Mouse (Mus musculus) neural tube, embryonic 13.5 days (tissue): ENCODE measurements around the gene Zfp143. TPM values are rescaled to one million over a fixed set of nuclear protein-coding genes. Genes with fewer than 3 reads are reported as not detected.
"Not testable (repeated sequence)": the region's sequence is repeated elsewhere in the genome, so short reads cannot be mapped to it uniquely, and the experiment has no call there.

Experiments used
- ATAC-seq: fragments of 200-750 bp; cut with Nextera tagmentation; 2 replicates; pipeline ENCODE4 v1.8.0; 2017; ENCODE audit warnings: low read depth, mild to moderate bottlenecking, moderate TSS enrichment, moderate library complexity
- H3K27ac ChIP-seq: fragments of 300-500 bp; sonication (generic); replicated peaks from 2 replicates; pipeline ENCODE4 v1.5.1; 2015; ENCODE audit warnings: moderate library complexity, mild to moderate bottlenecking, inconsistent platforms
- H3K27me3 ChIP-seq: fragments of 300-500 bp; sonication (generic); 2 replicates; pipeline ENCODE4 v1.6.1; 2015; ENCODE audit warnings: mild to moderate bottlenecking, inconsistent platforms
- H3K36me3 ChIP-seq: fragments of 300-500 bp; sonication (generic); 2 replicates; pipeline ENCODE4 v1.6.1; 2015; ENCODE audit warnings: mild to moderate bottlenecking, inconsistent platforms
- H3K4me1 ChIP-seq: fragments of 300-500 bp; sonication (generic); replicated peaks from 2 replicates; pipeline ENCODE4 v1.6.1; 2015; ENCODE audit warnings: inconsistent platforms
- H3K4me2 ChIP-seq: fragments of 300-500 bp; sonication (generic); 2 replicates; pipeline ENCODE4 v1.6.1; 2015; ENCODE audit warnings: inconsistent platforms, mild to moderate bottlenecking, moderate library complexity
- H3K4me3 ChIP-seq: fragments of 300-500 bp; sonication (generic); 2 replicates; pipeline ENCODE4 v1.5.1; 2015; ENCODE audit warnings: mild to moderate bottlenecking, inconsistent platforms
- H3K9ac ChIP-seq: fragments of 300-500 bp; sonication (generic); 2 replicates; pipeline ENCODE4 v1.6.1; 2015; ENCODE audit warnings: moderate library complexity, mild to moderate bottlenecking, inconsistent platforms
- H3K9me3 ChIP-seq: fragments of 300-500 bp; sonication (generic); 2 replicates; pipeline ENCODE4 v1.6.1; 2016; ENCODE audit warnings: inconsistent platforms
- WGBS: fragments of 180-500 bp; shearing (Covaris S2); methylation state at CpG from one replicate; pipeline ENCODE4 v1.1.7; 2015; 5-methylcytosine and 5-hydroxymethylcytosine counted together
- polyA plus RNA-seq: library from polyadenylated mRNA; unstranded; fragments of >200 nt; fragmentation: Nextera tagmentation; extraction: Ambion mirVana; gene quantifications from 2 replicates; pipeline ENCODE4 v1.2.1, GENCODE M21; 2015

Gene Zfp143
- polyA plus RNA-seq, 1 experiment from 2014 or later = 19.3 TPM

DNA sequence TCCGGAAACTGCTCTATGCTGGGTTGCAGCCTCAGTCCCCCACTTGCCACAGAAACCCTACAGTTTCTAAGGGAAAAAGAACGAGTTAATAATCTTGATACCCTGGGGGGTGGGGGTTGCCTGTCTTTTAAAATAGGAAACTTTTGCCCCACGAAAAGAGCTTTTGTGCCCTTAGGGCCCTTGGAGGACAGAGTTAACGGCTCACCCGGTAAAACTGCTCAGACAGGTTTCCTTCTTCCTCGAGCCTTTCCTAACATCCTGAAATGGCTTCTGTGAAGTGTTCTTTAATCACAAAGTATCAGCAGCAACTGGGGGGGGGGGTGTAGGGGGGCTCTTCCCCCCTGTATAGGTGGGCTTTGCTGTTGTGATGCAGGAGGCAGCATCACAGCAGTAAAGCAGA is 39.8 kb downstream of the Zfp143 start:
- H3K4me2 ChIP-seq = no peak overlapping the region
- H3K36me3 ChIP-seq = peaks cover 14% of the 10 kb centered on the region
- H3K27ac ChIP-seq = no peak overlapping the region
- H3K27me3 ChIP-seq = no peaks in the 10 kb centered on the region
- no peak overlapping the region for H3K9ac ChIP-seq
- H3K4me3 ChIP-seq = no peak overlapping the region
- H3K9me3 ChIP-seq = no peaks in the 10 kb centered on the region
- WGBS = 56% methylated on average over 6 of the region's 6 CpGs
- no peaks in the 10 kb centered on the region for H3K4me1 ChIP-seq
- no peak for ATAC-seq

DNA sequence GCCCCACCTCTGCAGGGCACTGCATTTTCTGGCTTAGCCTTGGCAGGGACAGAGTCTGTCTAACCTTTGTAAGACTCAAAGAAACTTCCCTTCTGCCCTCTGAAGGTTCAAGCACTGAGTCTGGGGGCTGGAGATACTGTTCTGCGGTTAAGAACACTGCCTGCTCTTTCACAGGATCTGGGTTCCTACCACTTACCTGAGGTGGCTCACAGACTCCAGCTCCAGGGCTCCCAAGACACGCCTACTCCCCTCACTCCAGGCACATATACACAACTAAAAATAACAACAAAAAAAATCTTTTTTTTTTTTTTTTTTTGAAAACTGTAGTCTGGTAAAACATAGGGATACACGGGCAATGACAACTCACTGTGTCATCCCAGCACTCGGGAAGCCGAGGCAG is 40.2 kb downstream of the Zfp143 start:
- no peak overlapping the region for H3K27ac ChIP-seq
- ATAC-seq = no peak
- H3K4me3 ChIP-seq = no peak overlapping the region
- peaks cover 10% of the 10 kb centered on the region for H3K36me3 ChIP-seq
- 80% methylated on average over 5 of the region's 5 CpGs for WGBS
- H3K4me1 ChIP-seq = no peaks in the 10 kb centered on the region
- H3K27me3 ChIP-seq = no peaks in the 10 kb centered on the region
- no peaks in the 10 kb centered on the region for H3K9me3 ChIP-seq
- H3K4me2 ChIP-seq = no peak overlapping the region
- H3K9ac ChIP-seq = no peak overlapping the region

DNA sequence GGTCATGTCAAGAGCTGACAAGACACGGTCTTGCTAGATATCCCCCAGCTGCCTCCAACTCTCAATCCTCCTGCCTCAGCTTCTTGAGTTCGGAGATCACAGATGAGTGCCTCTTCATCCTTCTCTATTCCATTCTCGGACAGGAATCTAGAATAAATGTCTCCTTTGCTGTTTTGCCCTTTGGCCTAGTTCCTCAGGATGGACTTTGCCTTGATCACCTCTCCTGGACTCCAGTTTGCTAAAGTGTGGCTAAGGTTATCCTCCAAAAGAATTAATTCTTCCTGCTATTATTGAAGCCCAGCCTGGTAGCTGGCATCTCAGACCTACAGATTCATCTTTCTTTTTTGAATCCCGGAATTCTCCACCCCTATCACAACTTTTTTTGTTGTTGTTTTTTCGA is 44.0 kb downstream of the Zfp143 start:
- no peaks in the 10 kb centered on the region for H3K9me3 ChIP-seq
- ATAC-seq = no peak

DNA sequence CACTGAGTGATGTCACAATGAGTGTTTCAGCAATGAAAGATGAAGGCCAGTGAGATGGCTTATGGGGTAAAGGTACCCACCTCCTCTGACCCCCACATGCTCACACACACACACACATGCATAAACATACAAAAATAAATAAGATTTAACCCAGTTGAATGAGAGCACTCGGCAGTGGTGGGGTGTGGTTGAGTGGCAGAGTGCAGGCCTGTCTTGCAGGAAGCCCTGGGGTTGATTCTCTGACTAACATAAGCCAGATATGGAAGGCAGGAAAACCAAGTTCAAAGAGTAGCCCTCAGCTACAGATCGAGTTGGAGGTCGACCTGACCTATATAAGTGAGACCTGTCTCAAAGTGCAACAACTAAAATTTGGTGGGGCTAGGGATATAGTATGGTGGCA is 45.6 kb downstream of the Zfp143 start:
- no peaks in the 10 kb centered on the region for H3K36me3 ChIP-seq
- H3K9me3 ChIP-seq = no peaks in the 10 kb centered on the region
- no peak overlapping the region for H3K9ac ChIP-seq
- WGBS = 89% methylated on average over 3 of the region's 3 CpGs
- H3K4me2 ChIP-seq = no peak overlapping the region
- no peaks in the 10 kb centered on the region for H3K27me3 ChIP-seq
- no peak for ATAC-seq
- H3K4me1 ChIP-seq = peaks cover 11% of the 10 kb centered on the region; the same call in 1 of the 2 replicates
- H3K4me3 ChIP-seq = no peak overlapping the region
- H3K27ac ChIP-seq = no peak overlapping the region

More for the DNA sequence above, 44.0 kb downstream of the Zfp143 start:
- Histone ChIP-seq H3K27me3 (no peaks in the 10 kb centered on the region), H3K36me3 (no peaks in the 10 kb centered on the region), H3K4me2 (no peak overlapping the region), H3K4me3 (no peak overlapping the region), H3K27ac (no peak overlapping the region), H3K4me1 (peaks cover 9% of the 10 kb centered on the region; the same call in 1 of the 2 replicates), H3K9ac (no peak overlapping the region)
- 91% methylated on average over 5 of the region's 5 CpGs for WGBS

DNA sequence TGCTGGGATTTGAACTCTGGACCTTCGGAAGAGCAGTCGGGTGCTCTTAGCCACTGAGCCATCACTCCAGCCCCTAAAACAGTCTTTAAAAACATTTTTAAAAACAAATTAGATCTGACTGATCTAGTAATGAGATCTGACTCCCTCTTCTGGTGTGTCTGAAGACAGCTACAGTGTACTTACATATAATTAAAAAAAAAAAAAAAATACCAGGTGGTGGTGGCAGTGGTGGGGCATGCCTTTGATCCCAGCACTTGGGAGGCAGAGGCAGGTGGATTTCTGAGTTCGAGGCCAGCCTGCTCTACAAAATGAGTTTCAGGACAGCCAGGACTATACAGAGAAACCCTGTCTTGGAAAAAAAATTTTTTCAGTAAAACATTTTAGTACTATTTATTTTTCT is 47.5 kb downstream of the Zfp143 start:
- ATAC-seq, H3K4me3 ChIP-seq, H3K9ac ChIP-seq, H3K27me3 ChIP-seq, H3K36me3 ChIP-seq, H3K4me2 ChIP-seq, H3K27ac ChIP-seq, H3K9me3 ChIP-seq: not testable (repeated sequence)
- peaks cover 11% of the 10 kb centered on the region; the same call in 1 of the 2 replicates for H3K4me1 ChIP-seq
- WGBS = 93% methylated on average over 3 of the region's 3 CpGs

DNA sequence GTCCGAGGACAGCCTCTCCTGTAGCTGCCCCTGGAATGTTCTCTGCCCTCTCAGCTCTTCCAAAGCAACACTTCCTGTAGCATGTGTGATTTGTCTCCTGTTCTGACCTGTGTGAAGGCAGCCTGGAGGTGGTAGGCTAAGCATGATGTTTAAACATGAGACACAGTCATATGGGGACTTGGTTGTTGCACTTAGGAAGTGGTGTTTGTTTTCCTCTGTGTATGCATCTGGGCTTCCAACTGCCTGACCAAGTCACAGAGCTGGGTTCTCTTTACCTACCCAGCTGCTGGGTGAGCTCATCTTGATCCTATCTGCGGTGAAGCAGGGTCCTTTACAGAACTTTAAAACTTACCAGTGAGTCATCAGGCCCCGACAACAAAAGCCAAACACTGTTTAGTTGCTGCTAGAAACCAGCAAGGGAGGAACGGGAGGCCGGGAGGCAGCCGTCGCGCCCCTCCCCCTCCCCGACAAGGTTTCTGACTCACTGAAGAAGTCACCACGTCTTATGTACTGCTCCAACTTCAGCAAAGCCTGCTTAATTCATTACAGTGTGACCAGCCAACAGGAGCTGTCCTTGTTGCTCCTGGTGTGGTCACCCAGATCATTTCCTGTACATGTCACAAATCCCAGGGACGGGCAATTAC is 48.1 kb downstream of the Zfp143 start:
- ATAC-seq = no peak
- peaks cover 11% of the 10 kb centered on the region; the same call in 1 of the 2 replicates for H3K4me1 ChIP-seq
- H3K4me2 ChIP-seq = peak overlapping the region; percentile 33; the same call in 1 of the 2 replicates
- no peaks in the 10 kb centered on the region for H3K27me3 ChIP-seq
- H3K36me3 ChIP-seq = no peaks in the 10 kb centered on the region
- no peak overlapping the region for H3K4me3 ChIP-seq
- 24% methylated on average over 11 of the region's 11 CpGs for WGBS
- H3K27ac ChIP-seq = no peak overlapping the region
- no peaks in the 10 kb centered on the region for H3K9me3 ChIP-seq
- no peak overlapping the region; the same call in 1 of the 2 replicates for H3K9ac ChIP-seq

DNA sequence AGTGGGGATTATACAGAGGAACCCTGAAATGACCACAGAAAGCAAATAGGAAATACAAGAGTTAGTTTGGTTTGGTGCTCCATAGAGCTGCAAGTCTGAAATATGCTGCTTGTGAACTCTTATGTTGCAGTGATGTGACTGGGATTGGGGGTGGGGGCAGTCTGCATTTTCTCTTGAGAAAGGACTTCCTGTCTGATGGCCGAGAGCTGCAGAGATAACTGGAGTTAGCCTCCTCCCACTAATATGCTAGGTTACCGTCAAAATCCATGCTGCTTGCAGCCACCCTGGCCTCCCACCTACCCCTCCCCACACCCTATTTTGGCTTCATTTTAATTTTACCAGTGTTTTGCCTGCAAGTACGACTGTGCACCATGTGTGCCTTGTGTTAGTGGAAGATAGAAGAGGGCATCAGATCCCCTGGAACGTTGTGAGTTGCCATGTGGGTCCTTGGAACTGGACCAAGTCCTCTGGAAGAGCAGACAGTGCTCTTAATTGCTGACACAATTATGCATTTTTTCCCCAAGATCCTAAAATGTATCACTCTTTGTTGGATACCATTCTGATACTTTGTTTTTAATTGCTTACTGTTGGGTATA is 49.1 kb downstream of the Zfp143 start:
- peaks cover 11% of the 10 kb centered on the region; the same call in 1 of the 2 replicates for H3K4me1 ChIP-seq
- ATAC-seq = no peak
- 46% methylated on average over 4 of the region's 4 CpGs for WGBS

DNA sequence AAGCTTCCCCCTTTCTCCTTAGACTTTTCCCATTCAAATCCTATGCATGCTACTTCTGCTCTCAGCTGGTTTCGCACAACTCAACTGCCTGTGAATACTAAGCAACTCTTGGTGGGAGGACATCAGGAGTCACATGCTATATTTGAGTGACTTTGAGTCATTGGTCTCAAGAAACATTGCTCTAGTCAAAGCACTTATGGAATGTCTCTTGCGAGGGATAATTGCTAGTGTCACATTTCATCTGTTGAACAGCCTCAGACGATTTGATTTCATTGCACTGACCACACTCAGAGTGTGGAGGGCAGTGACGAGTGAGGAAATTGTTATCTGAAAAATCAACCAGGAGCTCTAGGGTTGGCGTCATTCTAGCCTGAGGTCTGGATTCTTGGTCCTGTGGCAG is 53.7 kb downstream of the Zfp143 start:
- Histone ChIP-seq H3K9me3 (no peaks in the 10 kb centered on the region), H3K9ac (no peak overlapping the region), H3K4me3 (no peak overlapping the region), H3K4me1 (0 out of 2 replicates have a peak, but pooled peaks cover 3% of the 10 kb centered on the region), H3K27ac (no peak overlapping the region), H3K4me2 (no peak overlapping the region), H3K27me3 (no peaks in the 10 kb centered on the region), H3K36me3 (no peaks in the 10 kb centered on the region)
- whole genome bisulfite sequencing = 72% methylated on average over 5 of the region's 5 CpGs
- ATAC-seq = no peak

More for the DNA sequence above, 49.1 kb downstream of the Zfp143 start:
- Histone ChIP-seq H3K36me3 (no peaks in the 10 kb centered on the region), H3K27me3 (no peaks in the 10 kb centered on the region), H3K27ac (no peak overlapping the region), H3K9ac (no peak overlapping the region), H3K4me2 (no peak overlapping the region), H3K9me3 (no peaks in the 10 kb centered on the region), H3K4me3 (no peak overlapping the region)

DNA sequence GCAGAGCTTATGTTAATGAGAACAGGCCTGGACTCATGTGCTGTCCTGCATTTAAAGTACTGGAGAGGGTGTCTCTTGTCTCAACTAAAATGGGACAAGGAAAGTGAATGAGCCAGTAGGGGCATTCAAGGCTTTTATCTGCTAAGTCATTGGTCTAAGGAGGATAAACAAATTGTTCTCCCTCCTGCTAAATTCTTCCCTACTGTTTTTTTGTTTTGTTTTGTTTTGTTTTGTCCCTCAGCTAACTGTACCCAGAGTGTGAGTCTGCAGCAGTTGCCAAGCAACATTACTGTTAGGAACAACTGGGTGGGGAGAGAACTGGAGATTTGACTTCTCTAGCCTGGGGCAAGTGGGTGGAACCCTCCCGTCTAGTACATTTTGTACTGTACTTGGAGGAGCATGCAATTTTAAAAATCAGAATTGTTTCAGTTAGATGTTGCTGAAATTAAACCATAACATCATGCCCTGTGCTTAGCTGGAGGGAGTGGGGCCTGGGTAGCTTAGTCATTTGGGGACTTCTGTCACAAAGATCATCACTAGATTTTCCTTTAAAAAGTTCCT is 55.8 kb downstream of the Zfp143 start:
- Histone ChIP-seq H3K4me2 (no peak overlapping the region), H3K27ac (no peak overlapping the region), H3K27me3 (no peaks in the 10 kb centered on the region), H3K4me1 (0 out of 2 replicates have a peak, but pooled peaks cover 3% of the 10 kb centered on the region), H3K9me3 (no peaks in the 10 kb centered on the region), H3K9ac (no peak overlapping the region), H3K36me3 (no peaks in the 10 kb centered on the region), H3K4me3 (no peak overlapping the region)
- WGBS = 24% methylated on average over 1 of the region's 1 CpGs
- no peak for ATAC-seq

DNA sequence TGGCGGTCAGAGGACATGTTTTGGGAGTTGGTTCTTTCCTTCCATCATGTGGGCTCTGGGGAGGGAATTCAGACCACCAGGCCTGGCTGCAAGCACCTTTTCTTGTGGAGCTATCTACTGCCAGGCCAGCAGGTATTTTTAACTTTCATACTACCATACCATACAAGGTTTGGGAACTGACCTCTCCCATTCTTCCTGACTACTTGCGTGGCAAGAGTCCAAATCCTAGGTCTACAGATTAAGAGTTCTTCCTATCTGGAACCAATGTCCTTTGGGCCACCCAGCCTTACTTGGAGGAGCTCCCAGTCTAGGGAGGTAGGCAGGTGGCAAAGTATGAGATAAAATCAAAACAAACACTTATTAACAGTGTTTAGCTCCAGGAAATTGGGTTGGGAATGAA is 57.4 kb downstream of the Zfp143 start:
- no peak for ATAC-seq
- H3K4me2 ChIP-seq = no peak overlapping the region
- 86% methylated on average over 2 of the region's 2 CpGs for WGBS

DNA sequence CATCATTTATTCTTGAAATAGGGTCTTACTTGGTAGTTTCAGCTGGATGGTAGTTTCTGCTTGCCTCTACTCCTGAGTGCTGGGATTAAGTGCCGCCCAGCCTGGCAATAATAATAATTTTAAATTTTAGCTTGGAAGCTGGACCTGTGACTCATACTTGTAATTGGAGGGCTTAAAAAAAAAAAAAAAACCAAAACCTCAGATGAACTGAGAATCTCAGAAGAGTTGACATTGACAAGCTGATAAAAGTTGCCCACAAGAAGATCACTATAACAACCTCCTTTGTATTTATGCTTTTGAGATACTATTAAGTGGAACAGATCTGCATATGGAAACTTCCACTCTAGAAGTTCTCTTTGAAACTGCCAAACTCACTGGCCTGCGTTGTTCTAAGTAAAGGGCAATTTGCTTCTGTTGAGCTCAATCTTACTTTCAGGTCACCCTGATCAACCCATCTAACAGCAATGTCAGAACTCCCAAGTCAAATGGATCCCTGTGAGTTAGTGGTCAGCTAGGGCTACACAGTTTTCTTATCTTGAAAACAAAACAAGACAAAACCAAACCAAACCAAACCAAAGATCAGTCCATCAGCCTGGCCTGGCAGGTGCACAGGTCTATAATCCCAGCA is 59.3 kb downstream of the Zfp143 start:
- no peak for ATAC-seq
- Histone ChIP-seq H3K27me3 (no peaks in the 10 kb centered on the region), H3K9ac (no peak overlapping the region), H3K4me2 (no peak overlapping the region), H3K36me3 (no peaks in the 10 kb centered on the region), H3K4me3 (no peak overlapping the region), H3K9me3 (no peaks in the 10 kb centered on the region), H3K27ac (no peak overlapping the region), H3K4me1 (peaks cover 17% of the 10 kb centered on the region)
- WGBS = 80% methylated on average over 2 of the region's 2 CpGs

More for the DNA sequence above, 57.4 kb downstream of the Zfp143 start:
- H3K9ac ChIP-seq = no peak overlapping the region
- H3K4me3 ChIP-seq = no peak overlapping the region
- H3K36me3 ChIP-seq = no peaks in the 10 kb centered on the region
- peaks cover 8% of the 10 kb centered on the region for H3K4me1 ChIP-seq
- no peaks in the 10 kb centered on the region for H3K27me3 ChIP-seq
- no peak overlapping the region for H3K27ac ChIP-seq
- no peaks in the 10 kb centered on the region for H3K9me3 ChIP-seq

DNA sequence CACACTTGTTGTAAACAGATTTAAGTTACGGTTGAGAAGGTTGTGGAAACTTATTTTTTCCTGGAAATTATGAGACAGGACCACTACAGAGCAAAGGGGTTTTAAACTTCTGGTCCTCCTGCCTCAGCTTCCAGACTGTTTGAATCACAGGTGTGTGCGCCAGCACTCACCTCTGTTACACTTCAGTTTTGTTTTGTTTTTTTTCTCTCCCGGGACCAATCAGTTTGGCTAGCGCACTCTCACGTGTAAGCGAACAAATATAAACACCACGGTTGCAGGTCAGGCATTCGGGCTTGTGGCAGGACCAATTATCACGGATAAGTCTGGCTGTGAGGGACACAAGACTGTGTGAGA is 60.1 kb downstream of the Zfp143 start:
- 0 out of 2 replicates have a peak overlapping the region, but pooled peaks have one; percentile 30 for H3K27ac ChIP-seq

More for the DNA sequence above, 60.1 kb downstream of the Zfp143 start:
- H3K9ac ChIP-seq = peak overlapping the region; percentile 72
- H3K9me3 ChIP-seq = no peaks in the 10 kb centered on the region
- peak overlapping the region; percentile 70 for H3K4me2 ChIP-seq
- peak overlapping the region; percentile 76 for H3K4me3 ChIP-seq
- H3K27me3 ChIP-seq = no peaks in the 10 kb centered on the region
- H3K4me1 ChIP-seq = peaks cover 17% of the 10 kb centered on the region
- WGBS = 3% methylated on average over 9 of the region's 9 CpGs
- H3K36me3 ChIP-seq = no peaks in the 10 kb centered on the region
- ATAC-seq = no peak
